Mouse (Mus musculus): ENCODE data around the gene Heg1. TPM values are rescaled to one million over a fixed set of nuclear protein-coding genes. Genes with fewer than 3 reads are reported as not detected.

The Heg1 gene
- total RNA-seq, 2 experiments from 2014 or later, result 24.6 to 28.8 TPM

GRCm38 (mm10) chr16:33731291-33731690 is 47.1 kb downstream of the Heg1 start:
- H3K4me3 ChIP-seq, result no peak overlapping the region
- DNase-seq (ENCODE audit: low spot score in 2 of 2), result no peak
- no peak for TF ChIP-seq CTCF (conservative IDR thresholded peaks at IDR 0.05)
- H3K27ac ChIP-seq, result no peak overlapping the region

DNA sequence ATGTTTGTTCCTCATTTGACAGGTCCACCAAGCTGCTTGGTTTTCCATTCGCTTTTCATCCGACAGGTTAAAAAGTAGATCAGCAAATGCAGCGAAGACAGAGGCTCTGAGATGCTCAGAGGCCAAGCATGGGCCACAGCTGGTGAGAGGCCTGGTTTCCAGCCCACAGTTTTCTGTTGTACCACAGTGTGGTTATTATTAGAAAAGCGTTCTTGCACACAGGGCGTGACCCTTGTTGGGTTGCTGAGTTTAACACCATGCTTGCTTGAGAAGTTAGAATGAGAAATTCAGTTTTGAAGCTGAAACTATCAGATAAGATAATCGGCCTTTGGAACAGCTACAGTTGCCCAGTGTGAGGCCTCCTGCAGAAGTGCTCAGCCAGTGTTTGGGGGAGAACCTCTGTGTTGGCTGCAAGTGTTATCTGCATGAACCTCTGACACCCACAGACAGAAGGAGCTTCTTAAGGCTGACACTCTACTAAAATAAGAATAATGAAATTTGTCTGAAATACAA is 48.1 kb downstream of the Heg1 start:
- peak overlapping the region; percentile 85 for H3K27ac ChIP-seq
- DNase-seq (ENCODE audit: low spot score in 2 of 2), result no peak
- TF ChIP-seq CTCF (conservative IDR thresholded peaks at IDR 0.05), result no peak
- no peak overlapping the region for H3K4me3 ChIP-seq

GRCm38 (mm10) chr16:33732846-33733580 is 48.8 kb downstream of the Heg1 start:
- H3K27ac ChIP-seq, result peak overlapping the region; percentile 85
- H3K4me3 ChIP-seq, result no peak overlapping the region
- TF ChIP-seq CTCF (conservative IDR thresholded peaks at IDR 0.05), result no peak
- DNase-seq (ENCODE audit: low spot score in 2 of 2), result peak in 1 of 2 experiments; percentile 35

- no peak for TF ChIP-seq CTCF (conservative IDR thresholded peaks at IDR 0.05)
- no peak for DNase-seq (ENCODE audit: low spot score in 2 of 2)
- Histone ChIP-seq H3K27ac (peak overlapping the region; percentile 85), H3K4me3 (no peak overlapping the region)
These were observed 49.7 kb downstream of the Heg1 start for GRCm38 (mm10) chr16:33733864-33734263.

DNA sequence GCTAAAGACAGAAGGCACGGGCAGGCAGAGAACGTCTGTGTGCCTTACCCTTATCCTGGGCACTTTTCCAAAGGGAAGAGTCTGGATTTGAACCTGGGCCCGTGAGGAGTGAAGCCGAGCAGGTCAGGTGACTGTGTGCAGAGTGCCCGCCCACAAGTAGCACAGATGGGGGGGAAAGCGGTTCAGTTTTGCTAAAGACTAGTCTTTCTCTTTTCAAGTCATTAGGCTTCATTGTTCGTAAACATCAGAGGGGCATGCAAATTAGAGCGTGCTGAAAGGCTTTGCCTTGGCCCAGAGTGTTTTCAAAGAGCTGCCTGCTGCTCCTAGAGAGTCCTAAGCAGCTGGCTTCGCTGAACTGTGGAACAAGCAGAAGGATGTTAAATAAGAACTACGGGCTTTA is 50.4 kb downstream of the Heg1 start:
- H3K27ac ChIP-seq, result peak overlapping the region; percentile 85
- no peak for TF ChIP-seq CTCF (conservative IDR thresholded peaks at IDR 0.05)
- no peak overlapping the region for H3K4me3 ChIP-seq
- DNase-seq (ENCODE audit: low spot score in 2 of 2), result peak; percentile 49 to 79

- peak overlapping the region; percentile 85 for H3K27ac ChIP-seq
- TF ChIP-seq CTCF (conservative IDR thresholded peaks at IDR 0.05), result no peak
These were observed 51.1 kb downstream of the Heg1 start for GRCm38 (mm10) chr16:33735238-33735637.

DNA sequence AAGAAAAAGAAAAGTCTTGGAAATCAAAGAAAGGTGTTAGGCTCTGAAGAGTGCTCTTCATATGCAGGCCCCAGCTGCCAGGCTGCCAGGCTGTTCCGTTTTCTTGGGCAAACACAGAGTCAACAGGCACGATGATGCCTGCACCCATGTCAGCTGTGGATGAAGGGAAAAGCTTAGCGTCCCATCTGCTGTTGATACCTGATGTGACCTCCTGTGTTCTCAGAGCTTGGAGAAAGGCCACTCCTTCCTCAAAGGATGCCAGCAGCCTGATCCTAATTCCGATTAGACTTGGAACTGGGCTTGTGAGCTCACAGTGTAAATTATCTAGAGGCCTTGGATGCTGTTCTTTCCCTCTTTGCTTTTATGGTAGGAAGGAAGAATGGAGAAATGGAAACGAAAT is 51.6 kb downstream of the Heg1 start:
- Histone ChIP-seq H3K27ac (peak overlapping the region; percentile 56; the same call in 1 of the 2 replicates), H3K4me3 (no peak overlapping the region)
- TF ChIP-seq CTCF (conservative IDR thresholded peaks at IDR 0.05), result no peak
- no peak for DNase-seq (ENCODE audit: low spot score in 2 of 2)

More at GRCm38 (mm10) chr16:33735238-33735637, 51.1 kb downstream of the Heg1 start:
- DNase-seq (ENCODE audit: low spot score in 2 of 2), result no peak
- no peak overlapping the region for H3K4me3 ChIP-seq

DNA sequence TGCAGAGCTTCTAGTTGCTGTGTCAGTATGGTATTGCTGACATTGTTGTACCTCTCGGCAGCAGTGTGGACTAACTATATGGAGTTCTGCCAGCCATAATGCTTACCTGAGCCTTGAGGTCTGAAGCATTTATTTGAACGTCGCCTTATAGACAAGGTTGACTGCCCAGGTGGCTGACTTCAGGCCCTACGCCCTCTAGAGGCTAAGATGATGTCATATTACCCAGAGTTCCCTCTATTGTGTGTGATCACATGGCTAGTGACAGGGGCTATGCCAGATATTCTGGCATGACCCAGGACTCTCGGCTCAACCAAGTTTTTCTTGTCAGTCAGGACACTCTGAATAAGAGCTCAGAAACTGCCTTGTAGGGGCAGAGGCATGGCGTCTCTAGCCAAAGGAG is 52.6 kb downstream of the Heg1 start:
- H3K4me3 ChIP-seq, result no peak overlapping the region
- H3K27ac ChIP-seq, result 0 out of 2 replicates have a peak overlapping the region, but pooled peaks have one; percentile 5
- no peak for TF ChIP-seq CTCF (conservative IDR thresholded peaks at IDR 0.05)
- no peak for DNase-seq (ENCODE audit: low spot score in 2 of 2)

DNA sequence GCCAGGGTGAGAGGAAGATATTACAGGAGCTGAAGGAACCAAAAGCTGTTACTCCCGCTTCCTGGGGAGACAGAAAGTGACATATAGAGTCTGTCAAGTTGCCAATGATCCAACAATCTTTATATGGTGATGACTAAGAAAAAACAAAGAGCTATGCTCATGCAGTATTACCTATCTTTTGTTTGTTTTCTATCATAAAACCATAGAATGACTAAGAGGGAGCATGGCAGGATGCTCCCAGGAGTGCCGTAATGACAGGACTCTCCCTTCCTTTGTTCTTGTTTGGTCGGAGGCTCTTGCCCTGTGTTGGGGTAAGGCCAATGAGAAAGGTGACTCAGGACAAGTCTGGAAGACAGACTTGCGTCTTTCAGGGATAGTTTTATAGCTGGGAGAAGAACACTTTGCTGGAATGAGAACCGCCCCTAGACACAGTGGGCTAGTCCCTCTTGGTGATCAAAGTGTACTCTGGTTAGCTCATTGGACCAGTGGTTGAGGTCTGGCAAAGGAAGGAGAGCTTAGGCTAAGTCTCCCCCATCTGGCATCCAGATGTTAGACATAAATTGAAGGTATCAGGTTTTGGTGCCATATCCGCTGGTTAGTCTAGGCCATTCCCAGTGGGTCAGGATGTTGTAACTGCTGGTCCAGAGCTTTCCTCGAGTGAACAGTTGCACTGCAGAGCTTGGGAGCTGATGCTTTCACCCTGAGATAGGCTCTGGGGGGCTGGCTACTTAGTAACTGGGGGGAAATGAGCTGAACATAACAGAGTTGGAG is 55.0 kb downstream of the Heg1 start:
- no peak overlapping the region for H3K27ac ChIP-seq
- no peak overlapping the region for H3K4me3 ChIP-seq
- no peak for DNase-seq (ENCODE audit: low spot score in 2 of 2)
- TF ChIP-seq CTCF (conservative IDR thresholded peaks at IDR 0.05), result no peak

DNA sequence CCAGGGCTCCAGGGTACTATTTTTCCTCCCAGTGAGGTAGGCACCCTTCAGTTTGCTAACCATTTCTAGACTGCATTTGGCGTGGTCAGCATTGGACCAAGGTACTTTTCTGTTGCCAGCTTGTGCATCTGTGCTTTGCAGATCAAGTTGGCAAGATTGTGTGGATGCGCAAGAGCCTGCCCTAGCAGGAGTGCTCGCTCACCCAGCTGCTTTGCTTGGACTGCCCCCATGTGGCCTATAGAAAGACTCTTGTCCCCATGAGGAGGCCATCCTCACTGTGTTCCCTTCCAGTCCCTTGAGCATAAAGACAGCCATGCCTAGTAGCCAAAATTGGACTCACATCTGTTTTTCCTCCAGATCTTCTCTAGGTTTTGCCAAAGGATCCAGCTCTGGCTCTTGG is 55.6 kb downstream of the Heg1 start:
- H3K4me3 ChIP-seq, result no peak overlapping the region
- peak; percentile 89 for TF ChIP-seq CTCF (conservative IDR thresholded peaks at IDR 0.05)
- H3K27ac ChIP-seq, result peak overlapping the region; percentile 12; the same call in 1 of the 2 replicates
- peak; percentile 71 to 78 for DNase-seq (ENCODE audit: low spot score in 2 of 2)

DNA sequence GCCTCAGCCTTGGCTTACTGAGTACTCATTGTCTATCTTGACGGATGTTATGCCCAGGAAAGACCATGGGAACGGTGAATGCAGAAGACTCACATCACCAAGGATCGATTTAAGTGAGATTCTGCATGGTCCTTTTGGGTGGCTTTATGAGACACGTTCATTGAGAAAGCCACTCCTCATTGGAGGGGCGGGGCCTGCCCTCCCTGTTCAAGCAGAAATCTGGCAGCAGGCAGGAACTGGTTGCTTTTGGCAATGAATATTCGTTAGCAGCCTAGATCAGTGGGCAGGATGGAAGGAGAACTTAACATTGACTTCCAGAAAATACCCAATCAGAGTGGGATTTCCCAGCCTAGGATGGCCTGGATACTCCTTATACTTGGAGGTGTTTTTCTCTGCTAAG is 56.2 kb downstream of the Heg1 start:
- no peak overlapping the region for H3K4me3 ChIP-seq
- no peak for DNase-seq (ENCODE audit: low spot score in 2 of 2)
- TF ChIP-seq CTCF (conservative IDR thresholded peaks at IDR 0.05), result no peak
- peak overlapping the region; percentile 12; the same call in 1 of the 2 replicates for H3K27ac ChIP-seq

DNA sequence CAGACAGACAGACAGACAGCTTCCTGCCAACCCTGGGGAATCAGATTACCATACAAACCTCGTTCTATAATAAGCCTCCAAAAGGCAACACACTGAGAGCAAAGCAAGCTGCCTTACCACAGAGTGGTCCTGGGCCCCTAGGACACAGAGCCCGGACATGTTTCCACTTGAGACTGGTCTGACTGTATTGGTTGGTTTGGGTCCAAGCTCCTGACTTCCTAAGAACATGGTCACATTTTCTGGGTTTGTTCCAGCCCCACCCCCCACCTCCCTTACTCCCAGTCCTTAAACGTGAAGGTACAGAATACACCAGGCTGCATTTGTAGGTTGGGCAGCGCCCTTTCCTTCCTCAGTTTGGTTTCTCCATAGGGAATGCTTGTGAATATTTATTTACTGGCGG is 57.6 kb downstream of the Heg1 start:
- no peak for TF ChIP-seq CTCF (conservative IDR thresholded peaks at IDR 0.05)
- Histone ChIP-seq H3K27ac (no peak overlapping the region), H3K4me3 (no peak overlapping the region)
- DNase-seq (ENCODE audit: low spot score in 2 of 2), result no peak

GRCm38 (mm10) chr16:33742233-33742632 is 58.1 kb downstream of the Heg1 start:
- H3K4me3 ChIP-seq, result no peak overlapping the region
- no peak for DNase-seq (ENCODE audit: low spot score in 2 of 2)

More at GRCm38 (mm10) chr16:33742233-33742632, 58.1 kb downstream of the Heg1 start:
- no peak for TF ChIP-seq CTCF (conservative IDR thresholded peaks at IDR 0.05)
- H3K27ac ChIP-seq, result no peak overlapping the region

All from layer of hippocampus, adult 2 months (tissue).